Mouse (Mus musculus) ES-Bruce4 (cell line): Measurements from ENCODE around the gene Mst1. TPM values are rescaled to one million over a fixed set of nuclear protein-coding genes. Genes with fewer than 3 reads are reported as not detected.

Experiments used
- H3K27ac ChIP-seq: 2 replicates; pipeline ENCODE4 v1.5.1; 2012; ENCODE audit warnings: low read length, inconsistent platforms; ENCODE audit not compliant: insufficient read depth
- H3K27me3 ChIP-seq: 2 replicates; pipeline ENCODE4 v1.6.1; 2012; ENCODE audit warnings: mild to moderate bottlenecking, low read length, inconsistent platforms; ENCODE audit not compliant: control insufficient read depth, poor library complexity, insufficient read depth, severe bottlenecking
- H3K36me3 ChIP-seq: 2 replicates; pipeline ENCODE4 v1.6.1; 2012; ENCODE audit warnings: inconsistent platforms, mild to moderate bottlenecking, low read length, moderate library complexity; ENCODE audit not compliant: control insufficient read depth, poor library complexity, insufficient read depth, severe bottlenecking
- H3K4me1 ChIP-seq: one replicate; pipeline ENCODE4 v1.8.1; 2011; ENCODE audit warnings: low read length; ENCODE audit not compliant: control insufficient read depth, insufficient read depth
- H3K4me3 ChIP-seq: 2 replicates; pipeline ENCODE4 v1.5.1; 2011; ENCODE audit warnings: low read depth, mild to moderate bottlenecking, low read length
- H3K9ac ChIP-seq: 2 replicates; pipeline ENCODE4 v1.6.1; 2012; ENCODE audit warnings: low read depth, mild to moderate bottlenecking, inconsistent platforms; ENCODE audit not compliant: poor library complexity, severe bottlenecking
- H3K9me3 ChIP-seq: replicated peaks from 2 replicates; pipeline ENCODE4 v1.6.1; 2012; ENCODE audit warnings: mild to moderate bottlenecking, low read length, inconsistent platforms; ENCODE audit not compliant: control insufficient read depth, poor library complexity, insufficient read depth, severe bottlenecking
- CTCF ChIP-seq: IDR thresholded peaks from one replicate; pipeline ENCODE4 v1.8.1; 2011; ENCODE audit warnings: low read depth, low read length
- EP300 ChIP-seq: IDR thresholded peaks from 2 replicates; pipeline ENCODE4 v1.6.1; 2011; ENCODE audit warnings: low read depth, low read length; ENCODE audit not compliant: insufficient read depth
- POLR2A ChIP-seq: IDR thresholded peaks from one replicate; pipeline ENCODE4 v1.8.1; 2011; ENCODE audit warnings: low read length; ENCODE audit not compliant: insufficient read depth
- polyA plus RNA-seq: library from polyadenylated mRNA; stranded (reverse); fragments of >200 nt; gene quantifications from 2 replicates; pipeline ENCODE4 v1.2.4, GENCODE M21; 2011; ENCODE audit warnings: low read depth; ENCODE audit not compliant: missing spikeins, insufficient read depth, insufficient read length

Gene Mst1
- polyA plus RNA-seq = 1.2 and 3.0 TPM in 2 replicates

DNA sequence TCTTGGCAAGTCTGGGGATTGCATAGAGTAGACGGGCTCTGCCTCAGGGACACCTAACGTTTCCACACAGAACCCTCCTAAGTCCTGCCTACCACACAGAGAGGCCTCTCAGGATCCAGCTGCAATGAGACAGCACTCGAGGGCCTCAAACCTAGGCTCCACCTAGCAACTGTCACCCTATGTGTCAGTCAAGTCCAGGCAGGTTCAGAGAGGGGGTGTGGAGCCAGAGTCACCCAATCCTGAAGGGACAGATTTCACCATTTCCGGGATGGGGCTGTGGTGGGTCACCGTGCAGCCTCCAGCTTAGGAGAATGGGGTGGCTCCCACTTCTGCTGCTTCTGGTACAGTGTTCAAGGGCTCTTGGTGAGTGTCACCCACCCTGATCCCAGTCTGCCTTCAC lies at the start of gene Mst1:
Gene Mst1, plus strand, starts transcription at position 269 of the 400 bp plus-strand sequence.
- H3K9me3 ChIP-seq = no peaks in the 10 kb centered on the region
- peak within 1 kb of the TSS; percentile 78 for H3K9ac ChIP-seq
- 0 out of 2 replicates have a peak, but pooled peaks cover 2% of the 10 kb centered on the region for H3K36me3 ChIP-seq
- H3K4me1 ChIP-seq = no peaks in the 10 kb centered on the region
- no peak for TF ChIP-seq POLR2A
- no peak for TF ChIP-seq EP300
- no peak for TF ChIP-seq CTCF
- no peak within 1 kb of the TSS for H3K27ac ChIP-seq
- peak within 1 kb of the TSS; percentile 86 for H3K4me3 ChIP-seq
- no peaks in the 10 kb centered on the region for H3K27me3 ChIP-seq

DNA sequence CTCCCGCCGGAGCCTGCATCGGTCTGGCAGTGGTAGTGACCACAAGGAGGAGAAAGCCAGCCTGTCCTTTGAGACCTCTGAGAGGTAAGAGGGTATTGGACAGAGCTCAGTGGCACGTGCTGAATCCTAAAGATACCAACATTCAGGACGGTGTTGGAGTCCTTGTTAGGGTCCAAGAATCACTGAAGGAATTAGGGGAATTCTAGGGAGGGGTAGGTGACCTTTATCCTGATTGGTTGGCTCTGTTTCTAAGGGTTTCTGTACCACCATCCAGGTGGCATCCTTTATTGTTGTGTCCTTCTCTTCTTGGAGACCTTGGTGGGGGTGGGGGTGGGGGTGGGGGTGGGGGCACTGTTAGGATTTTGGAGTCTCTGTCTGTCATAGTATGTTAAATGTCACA lies 48.1 kb upstream of the Mst1 start:
- H3K4me3 ChIP-seq = no peak overlapping the region
- no peaks in the 10 kb centered on the region for H3K27me3 ChIP-seq
- TF ChIP-seq POLR2A (no peak), EP300 (no peak), CTCF (no peak)

DNA sequence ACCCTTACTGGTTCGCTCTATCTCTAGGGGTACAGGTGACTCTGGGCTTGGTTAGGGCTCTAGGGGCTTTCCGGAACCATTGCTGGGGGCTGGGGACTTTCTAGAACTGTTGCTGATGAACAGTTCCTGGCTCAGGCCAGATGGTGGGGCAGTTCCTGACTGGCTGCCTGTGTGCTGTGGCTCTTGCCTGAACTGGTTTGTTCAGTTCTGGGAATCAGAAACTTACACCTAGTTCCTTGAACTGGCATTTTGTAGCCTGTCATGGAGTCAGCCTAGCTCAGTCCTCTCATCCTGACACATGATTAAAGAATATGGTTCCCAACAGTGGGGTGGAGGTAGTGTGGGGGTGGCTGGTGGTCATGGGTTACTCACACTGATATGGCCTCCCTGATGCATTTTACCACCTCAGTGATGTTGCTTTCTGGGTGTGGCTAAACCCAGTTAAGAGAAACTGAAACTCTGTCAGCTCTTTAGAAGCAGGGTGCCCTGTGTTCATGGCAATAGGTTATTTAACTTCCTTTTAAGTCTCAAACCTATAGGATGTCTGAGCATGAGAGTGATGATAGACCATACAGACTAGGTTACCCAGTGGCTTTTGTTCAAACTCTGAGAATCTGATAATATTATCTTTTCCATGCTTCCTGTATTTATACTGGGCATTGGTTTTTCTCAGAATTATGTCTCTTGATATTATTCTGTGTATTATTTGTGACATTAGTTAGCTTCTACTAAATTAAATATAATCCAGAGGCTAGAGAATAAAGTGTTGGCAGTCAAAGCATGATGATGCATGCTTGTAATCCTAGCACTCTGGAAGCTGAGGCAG lies 44.7 kb upstream of the Mst1 start:
- H3K4me3 ChIP-seq = no peak overlapping the region
- H3K9me3 ChIP-seq = no peaks in the 10 kb centered on the region
- TF ChIP-seq POLR2A = no peak
- TF ChIP-seq EP300 = 0 out of 2 replicates have a peak, but pooled peaks have one; percentile 58
- TF ChIP-seq CTCF = peak; percentile 53
- no peak overlapping the region for H3K9ac ChIP-seq
- H3K4me1 ChIP-seq = peaks cover 2% of the 10 kb centered on the region
- no peaks in the 10 kb centered on the region for H3K36me3 ChIP-seq
- peak overlapping the region; percentile 30; the same call in 1 of the 2 replicates for H3K27ac ChIP-seq
- H3K27me3 ChIP-seq = no peaks in the 10 kb centered on the region

More for the DNA sequence above, 48.1 kb upstream of the Mst1 start:
- Histone ChIP-seq H3K4me1 (peaks cover 2% of the 10 kb centered on the region), H3K9ac (no peak overlapping the region), H3K36me3 (peaks cover 5% of the 10 kb centered on the region; the same call in 1 of the 2 replicates), H3K9me3 (no peaks in the 10 kb centered on the region), H3K27ac (peak overlapping the region; percentile 79; the same call in 1 of the 2 replicates)

DNA sequence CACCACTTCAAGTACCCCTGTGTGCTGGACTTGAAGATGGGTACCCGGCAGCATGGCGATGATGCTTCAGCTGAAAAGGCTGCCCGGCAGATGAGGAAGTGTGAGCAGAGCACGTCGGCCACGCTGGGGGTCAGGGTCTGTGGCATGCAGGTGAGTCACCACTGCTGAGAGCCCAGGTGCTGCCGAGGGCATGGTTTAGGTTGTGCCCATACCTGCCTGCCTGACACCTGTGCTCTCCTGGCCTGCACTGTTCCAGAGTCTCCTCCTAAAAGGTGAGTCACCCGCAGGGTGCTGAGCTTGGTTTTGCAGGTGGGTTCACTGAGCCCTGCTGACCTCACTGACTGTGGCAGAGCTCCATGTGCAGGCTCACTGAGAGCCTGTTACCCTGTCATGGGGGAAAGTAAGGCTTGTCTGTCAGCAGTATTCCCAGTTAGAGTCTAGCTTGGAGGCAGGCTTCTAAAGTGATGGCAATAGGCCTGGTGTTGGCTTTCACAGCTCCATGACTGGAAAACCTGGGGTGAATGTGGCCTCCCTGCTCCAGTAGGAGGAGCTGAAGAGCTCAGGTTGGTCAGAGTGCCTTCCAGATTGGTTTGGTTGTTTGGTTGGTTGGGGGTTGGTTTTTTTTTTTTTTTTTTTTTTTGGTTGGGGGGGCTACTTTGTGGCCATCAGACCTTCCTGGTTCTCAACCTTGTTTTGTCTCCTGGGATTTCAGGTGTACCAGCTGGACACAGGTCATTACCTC lies 35.3 kb upstream of the Mst1 start:
- Histone ChIP-seq H3K36me3 (peaks cover 7% of the 10 kb centered on the region), H3K27me3 (no peaks in the 10 kb centered on the region)

DNA sequence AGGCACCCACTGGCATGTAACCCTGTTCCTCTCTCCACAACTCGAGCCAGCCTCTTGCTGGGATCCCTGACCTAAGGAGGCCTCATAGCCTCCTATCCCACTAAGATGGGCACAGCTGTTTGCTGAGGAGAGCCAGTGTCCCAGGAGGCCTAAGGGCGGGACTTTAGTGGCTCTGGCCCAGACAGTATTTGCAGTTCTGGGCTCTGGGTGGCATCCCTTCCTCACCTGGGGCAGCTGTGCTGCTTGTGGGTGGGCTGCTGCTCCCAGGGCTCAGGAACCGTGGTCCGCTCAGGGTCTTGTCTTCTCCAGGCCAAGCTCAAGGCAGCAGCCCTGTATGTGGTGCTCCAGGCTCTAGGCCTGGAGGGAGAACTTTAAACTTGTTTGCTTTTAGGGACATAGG lies 33.7 kb upstream of the Mst1 start:
- H3K4me3 ChIP-seq = no peak overlapping the region
- H3K36me3 ChIP-seq = peaks cover 4% of the 10 kb centered on the region; the same call in 1 of the 2 replicates
- no peaks in the 10 kb centered on the region for H3K9me3 ChIP-seq
- no peak overlapping the region for H3K9ac ChIP-seq
- H3K27ac ChIP-seq = no peak overlapping the region
- H3K27me3 ChIP-seq = no peaks in the 10 kb centered on the region
- H3K4me1 ChIP-seq = no peaks in the 10 kb centered on the region
- TF ChIP-seq EP300 = no peak
- no peak for TF ChIP-seq CTCF
- TF ChIP-seq POLR2A = no peak

More for the DNA sequence above, 35.3 kb upstream of the Mst1 start:
- H3K9ac ChIP-seq = no peak overlapping the region
- no peak overlapping the region for H3K4me3 ChIP-seq
- TF ChIP-seq EP300 (no peak), CTCF (peak; percentile 40)
- H3K9me3 ChIP-seq = no peaks in the 10 kb centered on the region
- no peak overlapping the region for H3K27ac ChIP-seq
- no peaks in the 10 kb centered on the region for H3K4me1 ChIP-seq
